In genomic region chr10:84936832-84937515, GRCm38 (mm10) we compare ENCODE assay signal across 11 mouse cellular contexts.
"Had no signal": no experiment of that assay in that cellular context is flagged by ENCODE, and none has a peak within 500 bp of the region (broad histone marks: within the 10 kb centered on the region; RNA-seq: fewer than 3 reads in every experiment).

No protein-coding gene starts in this region.

- DNase-seq: kidney, postnatal 10 days; kidney, postnatal 4 days; liver; liver, embryonic 13.5 days; liver, postnatal 0 days; right cerebral cortex, postnatal 14 days; thymus, postnatal 4 days had no signal

- ATAC-seq: liver, postnatal 0 days; midbrain, embryonic 13.5 days had no signal

- H3K27ac ChIP-seq: layer of hippocampus, adult 2 months; limb, embryonic 12.5 days; liver, embryonic 13.5 days; lung, embryonic 15.5 days; midbrain, embryonic 13.5 days had no signal

- H3K4me2 ChIP-seq: limb, embryonic 12.5 days; liver, embryonic 13.5 days; lung, embryonic 15.5 days; midbrain, embryonic 13.5 days had no signal

- H3K4me3 ChIP-seq: layer of hippocampus, adult 2 months; limb, embryonic 12.5 days; liver, embryonic 13.5 days; lung, embryonic 15.5 days; midbrain, embryonic 13.5 days had no signal

- H3K4me1 ChIP-seq: liver, embryonic 13.5 days had no signal

- H3K9me3 ChIP-seq: limb, embryonic 12.5 days; liver, embryonic 13.5 days; lung, embryonic 15.5 days; midbrain, embryonic 13.5 days had no signal

- H3K27me3 ChIP-seq: limb, embryonic 12.5 days; liver, embryonic 13.5 days; lung, embryonic 15.5 days; midbrain, embryonic 13.5 days had no signal

- H3K9ac ChIP-seq: limb, embryonic 12.5 days; liver, embryonic 13.5 days; liver, postnatal 0 days; lung, embryonic 15.5 days; midbrain, embryonic 13.5 days had no signal

- H3K36me3 ChIP-seq: lung, embryonic 15.5 days had no signal
